Mouse (Mus musculus): ENCODE results near the gene Dnajb1.

DNA sequence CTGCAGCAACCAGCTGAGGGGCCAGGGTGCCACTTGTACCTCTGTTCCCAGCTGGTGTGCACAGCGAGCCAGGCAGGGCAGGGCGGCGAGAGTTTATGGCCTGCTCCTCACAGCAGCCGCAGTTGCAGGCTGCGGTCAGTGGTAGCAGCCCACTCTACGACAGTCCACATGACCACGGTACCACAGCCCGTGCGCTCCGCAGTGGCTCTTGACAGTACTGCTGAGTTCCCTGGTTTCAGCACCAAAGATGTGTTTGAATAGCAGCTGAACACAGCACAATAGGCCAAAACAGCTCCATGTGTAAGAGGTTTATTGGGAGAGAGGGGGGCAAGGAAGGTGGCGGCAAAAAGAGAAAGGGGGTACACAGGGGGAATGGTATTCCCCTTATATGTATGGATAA is 39.5 kb downstream of the Dnajb1 start:
- TF ChIP-seq CTCF (IDR thresholded peaks at IDR 0.05; ENCODE audit: borderline replicate concordance, insufficient read depth, low read length) (no peak), POLR2A (IDR thresholded peaks at IDR 0.05; ENCODE audit: low read depth, low read length) (no peak)

Measured in embryonic fibroblast, embryonic 13.5 days (primary cell).